Mouse (Mus musculus) CH12.LX (cell line): ENCODE results near the gene Col5a1. TPM values are rescaled to one million over a fixed set of nuclear protein-coding genes. Genes with fewer than 3 reads are reported as not detected.

Experiments used
- DNase-seq: peaks from one replicate; pipeline ENCODE4 v3.0.0-alpha.2; 2013; ENCODE audit errors: extremely low read depth
- H3K27ac ChIP-seq: 2 replicates; pipeline ENCODE4 v1.5.1; 2012; ENCODE audit warnings: low read depth, mild to moderate bottlenecking, control low read depth, moderate library complexity; ENCODE audit not compliant: insufficient read depth
- H3K27me3 ChIP-seq: replicated peaks from 2 replicates; pipeline ENCODE3; 2012; ENCODE audit warnings: inconsistent platforms
- H3K36me3 ChIP-seq, 2 experiments: replicated peaks in 1 of 2; 2 replicates each; pipeline versions ENCODE3 to v1.6.1; 2012; ENCODE audit warnings: inconsistent platforms in 1 of 2, low read length in 1 of 2, mild to moderate bottlenecking in 1 of 2, mixed read lengths in 1 of 2, moderate library complexity in 1 of 2; ENCODE audit not compliant: control insufficient read depth in 1 of 2, insufficient read depth in 1 of 2
- H3K4me1 ChIP-seq, 2 experiments: 2 replicates each; pipeline ENCODE4 v1.6.1; 2012; ENCODE audit warnings: inconsistent platforms in 1 of 2, moderate library complexity in 1 of 2; ENCODE audit not compliant: insufficient read depth in 2 of 2, control insufficient read depth in 1 of 2
- H3K4me2 ChIP-seq: 2 replicates; pipeline ENCODE4 v1.6.1; 2012; ENCODE audit warnings: low read depth, mild to moderate bottlenecking, control low read depth; ENCODE audit not compliant: poor library complexity, insufficient read depth, severe bottlenecking
- H3K4me3 ChIP-seq, 3 experiments: fragments of 150-350 bp in 1 of 3; sonication (generic) in 1 of 3; replicated peaks in 1 of 3; 2 replicates each; pipeline versions ENCODE3 to v1.5.1; 2011 to 2012; ENCODE audit warnings: low read depth in 2 of 3, low read length in 2 of 3, mild to moderate bottlenecking in 2 of 3, moderate library complexity in 2 of 3, control low read depth in 1 of 3, improper control_type of control experiment in 1 of 3, inconsistent platforms in 1 of 3, mixed read lengths in 1 of 3; ENCODE audit not compliant: poor library complexity in 1 of 3
- H3K79me2 ChIP-seq: replicated peaks from 2 replicates; pipeline ENCODE4 v1.6.1; 2012; ENCODE audit warnings: mild to moderate bottlenecking, moderate library complexity; ENCODE audit not compliant: control insufficient read depth, poor library complexity, insufficient read depth, severe bottlenecking; ENCODE audit errors: extremely low read depth
- H3K9ac ChIP-seq: 2 replicates; pipeline ENCODE4 v1.6.1; 2012; ENCODE audit warnings: low read depth, mild to moderate bottlenecking, control low read depth, moderate library complexity; ENCODE audit not compliant: insufficient read depth
- H3K9me3 ChIP-seq: replicated peaks from 2 replicates; pipeline ENCODE3; 2012; ENCODE audit warnings: low read length, inconsistent platforms, mixed read lengths
- CHD1 ChIP-seq: IDR thresholded peaks from 2 replicates; pipeline ENCODE4 v1.6.1; 2012; ENCODE audit warnings: low read depth, low read length, improper control_type of control experiment, inconsistent platforms
- CHD2 ChIP-seq: IDR thresholded peaks from 2 replicates; pipeline ENCODE4 v1.6.1; 2011; ENCODE audit warnings: low read length, improper control_type of control experiment
- CTCF ChIP-seq, 2 experiments: IDR thresholded peaks in 1 of 2; conservative IDR thresholded peaks in 1 of 2; 2 replicates each; pipeline ENCODE4 v1.5.1; 2011 to 2012; ENCODE audit warnings: low read depth in 2 of 2, low read length in 2 of 2, improper control_type of control experiment in 1 of 2, inconsistent platforms in 1 of 2, mild to moderate bottlenecking in 1 of 2, moderate library complexity in 1 of 2
- E2F4 ChIP-seq: IDR thresholded peaks from 2 replicates; pipeline ENCODE4 v1.6.1; 2011; ENCODE audit warnings: low read depth, low read length, improper control_type of control experiment; ENCODE audit not compliant: insufficient replicate concordance
- ETS1 ChIP-seq: conservative IDR thresholded peaks from 2 replicates; pipeline ENCODE4 v1.6.1; 2012; ENCODE audit warnings: low read depth, mild to moderate bottlenecking, inconsistent platforms, low read length, improper control_type of control experiment, moderate library complexity
- GABPA ChIP-seq: IDR thresholded peaks from 2 replicates; pipeline ENCODE4 v1.6.1; 2012; ENCODE audit warnings: low read depth, low read length, improper control_type of control experiment, inconsistent platforms; ENCODE audit not compliant: insufficient replicate concordance
- HCFC1 ChIP-seq: IDR thresholded peaks from 2 replicates; pipeline ENCODE4 v1.6.1; 2012; ENCODE audit warnings: low read depth, mild to moderate bottlenecking, inconsistent platforms, low read length, improper control_type of control experiment
- MAZ ChIP-seq: IDR thresholded peaks from 2 replicates; pipeline ENCODE4 v1.6.1; 2012; ENCODE audit warnings: low read depth, mild to moderate bottlenecking, inconsistent platforms, low read length, improper control_type of control experiment, moderate library complexity
- NRF1 ChIP-seq: IDR thresholded peaks from 2 replicates; pipeline ENCODE4 v1.6.1; 2014; ENCODE audit warnings: low read depth, mild to moderate bottlenecking, inconsistent platforms, low read length, improper control_type of control experiment, moderate library complexity
- POLR2A ChIP-seq: IDR thresholded peaks from 2 replicates; pipeline ENCODE4 v1.6.1; 2011; ENCODE audit warnings: low read depth, mild to moderate bottlenecking, improper control_type of control experiment, low read length
- POLR2AphosphoS2 ChIP-seq: IDR thresholded peaks from 2 replicates; pipeline ENCODE4 v1.6.1; 2011; ENCODE audit warnings: low read depth, low read length, improper control_type of control experiment
- RAD21 ChIP-seq: IDR thresholded peaks from 2 replicates; pipeline ENCODE4 v1.6.1; 2011; ENCODE audit warnings: low read depth, mild to moderate bottlenecking, low read length, improper control_type of control experiment, moderate library complexity
- SIN3A ChIP-seq: IDR thresholded peaks from 2 replicates; pipeline ENCODE4 v1.6.1; 2012; ENCODE audit warnings: low read length, improper control_type of control experiment, inconsistent platforms
- USF2 ChIP-seq: conservative IDR thresholded peaks from 2 replicates; pipeline ENCODE4 v1.6.1; 2011; ENCODE audit warnings: low read depth, low read length, improper control_type of control experiment
- ZC3H11A ChIP-seq: IDR thresholded peaks from 2 replicates; pipeline ENCODE4 v1.6.1; 2012; ENCODE audit warnings: low read depth, mild to moderate bottlenecking, inconsistent platforms, low read length, improper control_type of control experiment
- ZMIZ1 ChIP-seq: IDR thresholded peaks from 2 replicates; pipeline ENCODE4 v1.6.1; 2012; ENCODE audit warnings: low read depth, mild to moderate bottlenecking, inconsistent platforms, low read length, improper control_type of control experiment
- dilution Hi-C: fragments of 300-500 bp; cut with MboI; formaldehyde crosslinking; loops from 2 replicates; pipeline ENCODE4 v1.14.3; 2020; ENCODE audit warnings: low sequenced_read_pairs; ENCODE audit not compliant: extremely low pct_unique_long_range_greater_than_20kb, extremely low pct_ligation_motif_present
- in situ Hi-C: fragments of 300-500 bp; cut with MboI; formaldehyde crosslinking; loops from 3 replicates; pipeline ENCODE4 v1.14.3; 2019; ENCODE audit warnings: low sequenced_read_pairs, low pct_ligation_motif_present, low pct_unique_long_range_greater_than_20kb, mixed read lengths
- polyA plus RNA-seq: library from polyadenylated mRNA; unstranded; fragments of >175 nt; gene quantifications from 2 replicates; pipeline ENCODE4 v1.2.1, GENCODE M21; 2012; ENCODE audit warnings: low read depth; ENCODE audit not compliant: insufficient read length
- total RNA-seq, 2 experiments: library from RNA; depleted of rRNA; stranded (reverse); fragments of 300-350 nt in 1 of 2; fragments of >200 nt in 1 of 2; gene quantifications; 2 replicates each; pipeline ENCODE4 v1.2.3; 2012 to 2014

The Col5a1 gene
- total and polyA plus RNA-seq, 3 experiments = 0.04 TPM; not detected in 2

GRCm38 (mm10) chr2:27959275-27959674 lies 73.0 kb downstream of the Col5a1 start:
- in situ Hi-C loops (loop anchor here (25.0 kb wide), 1 partner anchor 397 kb away; no protein-coding TSS in a partner anchor), dilution Hi-C loops (no loop called here)

DNA sequence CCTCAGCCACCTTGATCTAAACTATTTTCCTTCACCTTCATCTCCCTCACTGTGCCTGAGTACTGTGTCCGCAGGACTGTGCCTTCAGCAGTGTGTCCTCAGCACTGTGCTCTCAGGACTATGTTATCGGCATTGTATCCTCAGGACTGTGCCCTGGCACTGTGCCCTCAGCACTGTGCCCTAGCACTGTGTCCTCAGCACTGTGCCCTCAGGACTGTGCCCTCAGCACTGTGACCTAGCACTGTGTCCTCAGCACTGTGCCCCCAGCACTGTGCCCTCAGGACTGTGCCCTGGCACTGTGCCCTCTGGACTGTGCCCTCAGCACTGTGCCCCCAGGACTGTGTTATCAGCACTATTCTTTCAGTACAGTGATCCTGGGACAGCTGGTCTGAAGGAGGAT lies 75.0 kb downstream of the Col5a1 start:
- in situ Hi-C loops (loop anchor here (25.0 kb wide), 1 partner anchor 399 kb away; no protein-coding TSS in a partner anchor), dilution Hi-C loops (no loop called here)
- no peaks in the 10 kb centered on the region for H3K9me3 ChIP-seq
- H3K36me3 ChIP-seq = no peaks in the 10 kb centered on the region
- no peaks in the 10 kb centered on the region for H3K79me2 ChIP-seq
- no peak overlapping the region for H3K4me2 ChIP-seq
- H3K27ac ChIP-seq = no peak overlapping the region
- TF ChIP-seq E2F4 = no peak
- TF ChIP-seq ETS1 = no peak
- no peak for TF ChIP-seq HCFC1
- TF ChIP-seq GABPA = no peak
- TF ChIP-seq RAD21 = no peak
- TF ChIP-seq POLR2A = no peak
- no peak for TF ChIP-seq CHD2
- TF ChIP-seq MAZ = no peak
- TF ChIP-seq ZC3H11A = no peak
- no peak for TF ChIP-seq CHD1
- no peak for TF ChIP-seq USF2
- no peak for TF ChIP-seq NRF1
- no peak for TF ChIP-seq POLR2AphosphoS2
- no peaks in the 10 kb centered on the region for H3K4me1 ChIP-seq
- H3K27me3 ChIP-seq = peaks cover 91% of the 10 kb centered on the region
- H3K4me3 ChIP-seq = no peak overlapping the region
- DNase-seq = no peak
- no peak overlapping the region for H3K9ac ChIP-seq

More at GRCm38 (mm10) chr2:27959275-27959674, 73.0 kb downstream of the Col5a1 start:
- Histone ChIP-seq H3K79me2 (no peaks in the 10 kb centered on the region), H3K4me2 (no peak overlapping the region), H3K27me3 (peaks cover 89% of the 10 kb centered on the region), H3K9me3 (no peaks in the 10 kb centered on the region), H3K4me1 (no peaks in the 10 kb centered on the region), H3K4me3 (no peak overlapping the region), H3K9ac (no peak overlapping the region), H3K27ac (no peak overlapping the region), H3K36me3 (no peaks in the 10 kb centered on the region)
- TF ChIP-seq CTCF (conservative IDR thresholded peaks at IDR 0.05 in 1 of 2, IDR thresholded peaks at IDR 0.05 in 1 of 2; ENCODE audit: low read depth in 2 of 2, low read length in 2 of 2) (peak in 1 of 2 experiments; percentile 31; a peak in 1 of 4 replicates), CHD1 (no peak), SIN3A (no peak), ZMIZ1 (no peak)
- DNase-seq = peak; percentile 4
